Mouse (Mus musculus) stomach, postnatal 0 days (tissue): ENCODE measurements at regions not wholly inside any gene's neighbourhood (a gene's known extent, or its start where the extent isn't known, plus 50 kb on each side); places are given as distances from the start of the nearest gene placed in this dataset.

Experiments
- ATAC-seq: fragments of 200-750 bp; cut with Nextera tagmentation; 2 replicates; pipeline ENCODE4 v1.8.0; 2017; ENCODE audit not compliant: low FRiP score, low TSS enrichment
- DNase-seq: peaks from one replicate; pipeline ENCODE4 v3.0.0-alpha.2; 2016; ENCODE audit warnings: low spot score
- H3K27ac ChIP-seq: fragments of 300-500 bp; sonication (generic); replicated peaks from 2 replicates; pipeline ENCODE4 v1.5.1; 2014; ENCODE audit warnings: mild to moderate bottlenecking, control low read depth
- H3K27me3 ChIP-seq: fragments of 300-500 bp; sonication (generic); 2 replicates; pipeline ENCODE4 v1.6.1; 2014; ENCODE audit warnings: low read length; ENCODE audit not compliant: control insufficient read depth, insufficient read depth
- H3K36me3 ChIP-seq: fragments of 300-500 bp; sonication (generic); 2 replicates; pipeline ENCODE4 v1.6.1; 2014; ENCODE audit warnings: low read length, mixed read lengths; ENCODE audit not compliant: control insufficient read depth, insufficient read depth
- H3K4me1 ChIP-seq: fragments of 300-500 bp; sonication (generic); replicated peaks from 2 replicates; pipeline ENCODE4 v1.6.1; 2014; ENCODE audit warnings: antibody characterized with exemption; ENCODE audit not compliant: control insufficient read depth, insufficient read depth
- H3K4me2 ChIP-seq: fragments of 300-500 bp; sonication (generic); replicated peaks from 2 replicates; pipeline ENCODE4 v1.6.1; 2014; ENCODE audit warnings: low read depth, mild to moderate bottlenecking, control low read depth, moderate library complexity
- H3K4me3 ChIP-seq: fragments of 300-500 bp; sonication (generic); 2 replicates; pipeline ENCODE4 v1.5.1; 2014; ENCODE audit warnings: low read depth, low read length, control low read depth
- H3K9ac ChIP-seq: fragments of 300-500 bp; sonication (generic); 2 replicates; pipeline ENCODE4 v1.6.1; 2014; ENCODE audit warnings: mild to moderate bottlenecking, low read length, control low read depth, mixed read lengths
- H3K9me3 ChIP-seq: fragments of 300-500 bp; sonication (generic); 2 replicates; pipeline ENCODE4 v1.6.1; 2016; ENCODE audit warnings: low read length; ENCODE audit not compliant: control insufficient read depth
- CTCF ChIP-seq: IDR thresholded peaks from 2 replicates; pipeline ENCODE4 v1.5.1; 2016; ENCODE audit warnings: antibody characterized with exemption, low read depth, mild to moderate bottlenecking, moderate library complexity
- EP300 ChIP-seq: optimal IDR thresholded peaks from 2 replicates; pipeline ENCODE3; 2016; ENCODE audit warnings: antibody characterized with exemption
- WGBS: fragments of 180-500 bp; shearing (Covaris S2); extraction: QIAGEN DNeasy Blood & Tissue Kit; methylation state at CpG from one replicate; pipeline ENCODE4 v1.1.7; 2014; 5-methylcytosine and 5-hydroxymethylcytosine counted together

- Histone ChIP-seq H3K4me1 (no peaks in the 10 kb centered on the region), H3K27ac (no peak overlapping the region), H3K9ac (no peak overlapping the region), H3K36me3 (no peaks in the 10 kb centered on the region), H3K27me3 (no peaks in the 10 kb centered on the region), H3K4me2 (no peak overlapping the region), H3K9me3 (no peaks in the 10 kb centered on the region), H3K4me3 (no peak overlapping the region)
- WGBS: 82% methylated on average over 7 of the region's 7 CpGs
- DNase-seq (no peak), ATAC-seq (no peak)
- TF ChIP-seq EP300 (no peak), CTCF (no peak)
Observed at GRCm38 (mm10) chr14:29878423-29878800, 89.7 kb upstream of the Selenok start.

DNA sequence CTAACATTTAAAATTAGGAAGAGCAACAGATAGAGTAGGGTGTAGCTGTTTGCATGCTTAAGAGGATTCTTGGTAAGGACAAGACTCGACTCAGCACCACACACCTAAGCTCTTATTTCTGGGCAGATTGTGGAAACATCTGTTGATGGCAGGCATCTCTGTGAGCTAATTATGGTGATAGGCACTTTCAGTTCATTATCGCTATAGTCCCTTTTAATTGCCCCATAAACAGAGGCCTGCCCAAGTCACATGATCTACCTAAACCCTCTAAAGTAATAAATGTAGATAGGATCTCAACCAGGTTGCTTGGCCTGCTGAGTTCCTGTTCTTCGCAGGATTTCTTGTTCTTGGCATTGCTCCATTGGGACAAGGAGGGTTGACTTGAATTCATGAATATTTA lies 88.8 kb upstream of the Selenok start:
- H3K27me3 ChIP-seq: no peaks in the 10 kb centered on the region

GRCm38 (mm10) chr14:29882666-29883344 lies 85.3 kb upstream of the Selenok start:
- ATAC-seq (no peak), DNase-seq (no peak)
- Histone ChIP-seq H3K4me1 (no peaks in the 10 kb centered on the region), H3K9me3 (no peaks in the 10 kb centered on the region), H3K4me3 (no peak overlapping the region), H3K4me2 (no peak overlapping the region), H3K36me3 (no peaks in the 10 kb centered on the region), H3K9ac (no peak overlapping the region), H3K27me3 (no peaks in the 10 kb centered on the region), H3K27ac (no peak overlapping the region)
- TF ChIP-seq CTCF (no peak), EP300 (no peak)
- WGBS: 69% methylated on average over 11 of the region's 11 CpGs

More for the DNA sequence above, 88.8 kb upstream of the Selenok start:
- Histone ChIP-seq H3K27ac (no peak overlapping the region), H3K9me3 (no peaks in the 10 kb centered on the region), H3K4me1 (no peaks in the 10 kb centered on the region), H3K4me3 (no peak overlapping the region), H3K36me3 (no peaks in the 10 kb centered on the region), H3K4me2 (no peak overlapping the region), H3K9ac (no peak overlapping the region)
- ATAC-seq (no peak), DNase-seq (no peak)
- TF ChIP-seq CTCF (no peak), EP300 (no peak)
- WGBS: 93% methylated on average over 3 of the region's 3 CpGs

- 46% methylated on average over 2 of the region's 2 CpGs for WGBS
- H3K4me3 ChIP-seq: no peak overlapping the region
- H3K9ac ChIP-seq: no peak overlapping the region
- no peaks in the 10 kb centered on the region for H3K36me3 ChIP-seq
- no peak overlapping the region for H3K4me2 ChIP-seq
- H3K9me3 ChIP-seq: no peaks in the 10 kb centered on the region
- TF ChIP-seq EP300 (no peak), CTCF (no peak)
- peak; percentile 42; the same call in 1 of the 2 replicates for ATAC-seq
- H3K27ac ChIP-seq: no peak overlapping the region
- peak; percentile 32 for DNase-seq
- no peaks in the 10 kb centered on the region for H3K4me1 ChIP-seq
- H3K27me3 ChIP-seq: no peaks in the 10 kb centered on the region
Observed at GRCm38 (mm10) chr14:29895332-29895988, 72.6 kb upstream of the Selenok start.

- TF ChIP-seq CTCF (no peak), EP300 (no peak)
- no peak overlapping the region for H3K4me3 ChIP-seq
- no peaks in the 10 kb centered on the region for H3K9me3 ChIP-seq
- no peak overlapping the region for H3K9ac ChIP-seq
- no peaks in the 10 kb centered on the region for H3K27me3 ChIP-seq
- no peak for ATAC-seq
- H3K4me2 ChIP-seq: no peak overlapping the region
- no peaks in the 10 kb centered on the region for H3K4me1 ChIP-seq
- no peaks in the 10 kb centered on the region for H3K36me3 ChIP-seq
- WGBS: 56% methylated on average over 6 of the region's 6 CpGs
- no peak for DNase-seq
- H3K27ac ChIP-seq: no peak overlapping the region
Observed at GRCm38 (mm10) chr14:29895989-29896675, 72.0 kb upstream of the Selenok start.

GRCm38 (mm10) chr14:29900931-29901330 lies 67.2 kb upstream of the Selenok start:
- 65% methylated on average over 6 of the region's 6 CpGs for WGBS
- no peak for DNase-seq
- TF ChIP-seq EP300 (no peak), CTCF (no peak)

More at GRCm38 (mm10) chr14:29900931-29901330, 67.2 kb upstream of the Selenok start:
- ATAC-seq: no peak
- H3K36me3 ChIP-seq: no peaks in the 10 kb centered on the region
- no peaks in the 10 kb centered on the region for H3K27me3 ChIP-seq
- no peaks in the 10 kb centered on the region for H3K4me1 ChIP-seq
- H3K27ac ChIP-seq: no peak overlapping the region
- H3K4me3 ChIP-seq: no peak overlapping the region
- H3K9me3 ChIP-seq: no peaks in the 10 kb centered on the region
- H3K4me2 ChIP-seq: no peak overlapping the region
- H3K9ac ChIP-seq: no peak overlapping the region
